Mouse (Mus musculus) kidney, adult 2 months (tissue): Measurements from ENCODE around the gene Muc4.

Experiments used
- CTCF ChIP-seq: fragments of 200-500 bp; conservative IDR thresholded peaks from 2 replicates; pipeline ENCODE4 v1.5.1; 2011; ENCODE audit warnings: low read depth, mild to moderate bottlenecking, control low read depth, low read length, moderate library complexity, mixed read lengths; ENCODE audit not compliant: insufficient read depth, insufficient read length
- POLR2A ChIP-seq: fragments of 200-500 bp; IDR thresholded peaks from one replicate; pipeline ENCODE4 v1.6.1; 2011; ENCODE audit warnings: low read depth, low read length, control low read depth

DNA sequence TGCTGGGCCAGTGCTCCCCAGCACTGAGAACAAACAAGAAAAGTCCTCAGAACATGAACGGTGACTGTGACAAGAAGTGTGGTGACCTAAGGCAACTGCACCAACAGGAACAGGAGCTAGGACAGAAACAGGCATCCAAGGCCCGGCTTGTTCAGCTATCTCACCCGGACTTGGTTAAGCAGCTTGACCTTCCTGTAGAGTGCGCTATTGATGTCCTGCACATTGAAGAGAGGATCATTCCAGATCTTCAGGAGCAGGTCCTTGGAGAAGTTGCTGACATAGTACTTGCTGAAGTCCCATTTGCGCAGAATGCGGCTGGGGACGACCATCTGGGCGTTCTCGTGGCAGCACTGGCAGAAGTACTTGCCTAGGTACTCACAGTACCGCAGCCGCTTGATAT lies 90.8 kb downstream of the Muc4 start:
- no peak for TF ChIP-seq CTCF
- no peak for TF ChIP-seq POLR2A
